Mouse (Mus musculus) myocyte (in vitro differentiated cells): ENCODE results near the gene Wbp11. TPM values are rescaled to one million over a fixed set of nuclear protein-coding genes. Genes with fewer than 3 reads are reported as not detected.

Experiments
- H3K27me3 ChIP-seq: one replicate; pipeline ENCODE4 v1.6.1; 2011; ENCODE audit not compliant: control insufficient read depth, insufficient read depth, insufficient read length
- H3K36me3 ChIP-seq: one replicate; pipeline ENCODE4 v1.6.1; 2011; ENCODE audit not compliant: control insufficient read depth, insufficient read depth
- H3K4me2 ChIP-seq: one replicate; pipeline ENCODE4 v1.6.1; 2011; ENCODE audit warnings: low read depth, control low read depth
- H3K4me3 ChIP-seq: one replicate; pipeline ENCODE4 v1.5.1; 2011; ENCODE audit warnings: mild to moderate bottlenecking, control low read depth, moderate library complexity
- H3K79me2 ChIP-seq: one replicate; pipeline ENCODE4 v1.6.1; 2011; ENCODE audit not compliant: control insufficient read depth, insufficient read depth
- H3ac ChIP-seq: one replicate; pipeline ENCODE4 v1.6.1; 2011; ENCODE audit not compliant: control insufficient read depth, insufficient read length
- CEBPB ChIP-seq: IDR thresholded peaks from 2 replicates; pipeline ENCODE4 v1.6.1; 2011; ENCODE audit warnings: mild to moderate bottlenecking, moderate library complexity; ENCODE audit not compliant: poor library complexity, insufficient read depth, severe bottlenecking
- E2F4 ChIP-seq: IDR thresholded peaks from one replicate; pipeline ENCODE4 v1.6.1; 2011; ENCODE audit warnings: mild to moderate bottlenecking, control low read depth, moderate library complexity; ENCODE audit not compliant: insufficient read depth
- MAX ChIP-seq: IDR thresholded peaks from one replicate; pipeline ENCODE4 v1.6.1; 2011; ENCODE audit warnings: low read depth, mild to moderate bottlenecking, control low read depth
- MYOD1 ChIP-seq, 3 experiments: IDR thresholded peaks; one replicate each; pipeline ENCODE4 v1.6.1; 2011; ENCODE audit warnings: control low read depth in 2 of 3, low read depth in 2 of 3, mild to moderate bottlenecking in 2 of 3, moderate library complexity in 1 of 3; ENCODE audit not compliant: insufficient read length in 2 of 3, control insufficient read depth in 1 of 3
- MYOG ChIP-seq, 3 experiments: IDR thresholded peaks; one replicate each; pipeline ENCODE4 v1.6.1; 2011; ENCODE audit warnings: control low read depth in 2 of 3, low read depth in 2 of 3, mild to moderate bottlenecking in 2 of 3; ENCODE audit not compliant: insufficient read length in 2 of 3, control insufficient read depth in 1 of 3, insufficient read depth in 1 of 3
- POLR2A ChIP-seq: IDR thresholded peaks from one replicate; pipeline ENCODE4 v1.6.1; 2011; ENCODE audit warnings: low read depth, mild to moderate bottlenecking, control low read depth, moderate library complexity; ENCODE audit not compliant: insufficient read length
- POLR2AphosphoS2 ChIP-seq: IDR thresholded peaks from one replicate; pipeline ENCODE4 v1.6.1; 2011; ENCODE audit warnings: low read depth, control low read depth; ENCODE audit not compliant: insufficient read length
- REST ChIP-seq: IDR thresholded peaks from one replicate; pipeline ENCODE4 v1.6.1; 2011; ENCODE audit warnings: mild to moderate bottlenecking, control low read depth, moderate library complexity; ENCODE audit not compliant: insufficient read depth, insufficient read length
- SRF ChIP-seq: IDR thresholded peaks from one replicate; pipeline ENCODE4 v1.6.1; 2011; ENCODE audit warnings: low read depth; ENCODE audit not compliant: control insufficient read depth, insufficient read length
- TCF12 ChIP-seq: IDR thresholded peaks from one replicate; pipeline ENCODE4 v1.6.1; 2011; ENCODE audit warnings: mild to moderate bottlenecking, control low read depth; ENCODE audit not compliant: poor library complexity, insufficient read depth, severe bottlenecking
- TCF3 ChIP-seq: IDR thresholded peaks from one replicate; pipeline ENCODE4 v1.6.1; 2011; ENCODE audit warnings: low read depth, control low read depth; ENCODE audit not compliant: insufficient read length
- USF1 ChIP-seq: IDR thresholded peaks from one replicate; pipeline ENCODE4 v1.6.1; 2011; ENCODE audit warnings: low read depth, mild to moderate bottlenecking, control low read depth, moderate library complexity
- polyA plus RNA-seq: library from polyadenylated mRNA; unstranded; fragments of >200 nt; fragmentation: generic; extraction: Trizol; gene quantifications from one replicate; pipeline ENCODE4 v1.2.1, GENCODE M21; 2012; ENCODE audit warnings: missing spikeins

The Wbp11 gene
- polyA plus RNA-seq, 1 experiment, result 44.6 TPM

- Histone ChIP-seq H3K27me3 (no peaks in the 10 kb centered on the region), H3K4me2 (no peak within 1 kb of the TSS), H3K4me3 (no peak within 1 kb of the TSS), H3ac (no peak within 1 kb of the TSS), H3K79me2 (no peaks in the 10 kb centered on the region), H3K36me3 (no peaks in the 10 kb centered on the region)
- TF ChIP-seq POLR2A (no peak), TCF3 (no peak), USF1 (no peak), MYOD1 (IDR thresholded peaks at IDR 0.05; ENCODE audit: control insufficient read depth in 1 of 3, insufficient read length in 2 of 3, low read depth in 2 of 3) (no peak), MYOG (IDR thresholded peaks at IDR 0.05; ENCODE audit: control insufficient read depth in 1 of 3, insufficient read depth in 1 of 3, insufficient read length in 2 of 3, low read depth in 2 of 3) (no peak), POLR2AphosphoS2 (no peak), SRF (no peak), CEBPB (no peak), E2F4 (no peak), TCF12 (no peak), REST (no peak), MAX (no peak)
Measured at GRCm38 (mm10) chr6:136857186-136857872, 29.3 kb upstream of the Wbp11 start, which contains the start of gene Art4. TSS of gene Art4 (minus strand) at chr6:136857733.

- H3K36me3 ChIP-seq, result no peaks in the 10 kb centered on the region
- TF ChIP-seq TCF3, result no peak
- no peak for TF ChIP-seq REST
- no peak for TF ChIP-seq E2F4
- TF ChIP-seq MYOG (IDR thresholded peaks at IDR 0.05; ENCODE audit: control insufficient read depth in 1 of 3, insufficient read depth in 1 of 3, insufficient read length in 2 of 3, low read depth in 2 of 3), result no peak
- TF ChIP-seq POLR2A, result no peak
- TF ChIP-seq TCF12, result no peak
- no peak overlapping the region for H3K4me3 ChIP-seq
- no peak overlapping the region for H3ac ChIP-seq
- no peak overlapping the region for H3K4me2 ChIP-seq
- no peaks in the 10 kb centered on the region for H3K27me3 ChIP-seq
- no peaks in the 10 kb centered on the region for H3K79me2 ChIP-seq
Measured at GRCm38 (mm10) chr6:136856071-136856636, 28.1 kb upstream of the Wbp11 start.

GRCm38 (mm10) chr6:136855183-136855582 lies 27.1 kb upstream of the Wbp11 start:
- H3K4me2 ChIP-seq, result no peak overlapping the region
- no peaks in the 10 kb centered on the region for H3K79me2 ChIP-seq
- H3K4me3 ChIP-seq, result no peak overlapping the region
- H3K36me3 ChIP-seq, result no peaks in the 10 kb centered on the region
- no peak for TF ChIP-seq MYOG (IDR thresholded peaks at IDR 0.05; ENCODE audit: control insufficient read depth in 1 of 3, insufficient read depth in 1 of 3, insufficient read length in 2 of 3, low read depth in 2 of 3)
- no peak for TF ChIP-seq SRF
- TF ChIP-seq POLR2A, result no peak
- TF ChIP-seq POLR2AphosphoS2, result no peak
- no peak for TF ChIP-seq MAX
- no peak for TF ChIP-seq E2F4
- no peak for TF ChIP-seq TCF12
- no peak for TF ChIP-seq USF1
- no peak for TF ChIP-seq TCF3
- TF ChIP-seq CEBPB, result no peak
- no peak for TF ChIP-seq REST
- no peak for TF ChIP-seq MYOD1 (IDR thresholded peaks at IDR 0.05; ENCODE audit: control insufficient read depth in 1 of 3, insufficient read length in 2 of 3, low read depth in 2 of 3)
- no peaks in the 10 kb centered on the region for H3K27me3 ChIP-seq
- no peak overlapping the region for H3ac ChIP-seq

- no peak overlapping the region for H3K4me2 ChIP-seq
- H3K36me3 ChIP-seq, result no peaks in the 10 kb centered on the region
- no peaks in the 10 kb centered on the region for H3K27me3 ChIP-seq
- no peaks in the 10 kb centered on the region for H3K79me2 ChIP-seq
- no peak overlapping the region for H3K4me3 ChIP-seq
- no peak for TF ChIP-seq CEBPB
- TF ChIP-seq E2F4, result no peak
- TF ChIP-seq POLR2A, result no peak
- TF ChIP-seq POLR2AphosphoS2, result no peak
- TF ChIP-seq TCF3, result no peak
- TF ChIP-seq MYOG (IDR thresholded peaks at IDR 0.05; ENCODE audit: control insufficient read depth in 1 of 3, insufficient read depth in 1 of 3, insufficient read length in 2 of 3, low read depth in 2 of 3), result no peak
- TF ChIP-seq REST, result no peak
- no peak for TF ChIP-seq SRF
- no peak for TF ChIP-seq MYOD1 (IDR thresholded peaks at IDR 0.05; ENCODE audit: control insufficient read depth in 1 of 3, insufficient read length in 2 of 3, low read depth in 2 of 3)
- TF ChIP-seq MAX, result no peak
- TF ChIP-seq TCF12, result no peak
- TF ChIP-seq USF1, result no peak
- no peak overlapping the region for H3ac ChIP-seq
Measured at GRCm38 (mm10) chr6:136854361-136854781, 26.3 kb upstream of the Wbp11 start.
